Mouse (Mus musculus) heart, postnatal 0 days (tissue): ENCODE measurements around the gene Smg9.

Source experiments
- CTCF ChIP-seq: IDR thresholded peaks from 2 replicates; pipeline ENCODE4 v1.5.1; 2016; ENCODE audit warnings: antibody characterized with exemption, control low read depth, low read depth
- EP300 ChIP-seq: IDR thresholded peaks from 2 replicates; pipeline ENCODE4 v1.6.1; 2016; ENCODE audit warnings: antibody characterized with exemption, low read depth

- no peak for TF ChIP-seq CTCF
- no peak for TF ChIP-seq EP300
Observed at GRCm38 (mm10) chr7:24429413-24430112, 30.1 kb downstream of the Smg9 start.
